Mouse (Mus musculus) forebrain, embryonic 13.5 days (tissue): ENCODE measurements around the gene Tango6. TPM values are rescaled to one million over a fixed set of nuclear protein-coding genes. Genes with fewer than 3 reads are reported as not detected.

Experiments used
- ATAC-seq: fragments of 200-750 bp; cut with Nextera tagmentation; 2 replicates; pipeline ENCODE4 v1.8.0; 2017
- H3K27ac ChIP-seq: fragments of 300-500 bp; sonication (generic); 2 replicates; pipeline ENCODE4 v1.5.1; 2015; ENCODE audit warnings: inconsistent platforms, mild to moderate bottlenecking, moderate library complexity
- H3K27me3 ChIP-seq: fragments of 300-500 bp; sonication (generic); 2 replicates; pipeline ENCODE4 v1.6.1; 2015; ENCODE audit warnings: mild to moderate bottlenecking, inconsistent platforms
- H3K36me3 ChIP-seq: fragments of 300-500 bp; sonication (generic); 2 replicates; pipeline ENCODE4 v1.6.1; 2015; ENCODE audit warnings: mild to moderate bottlenecking, inconsistent platforms; ENCODE audit not compliant: poor library complexity, severe bottlenecking
- H3K4me1 ChIP-seq: fragments of 300-500 bp; sonication (generic); 2 replicates; pipeline ENCODE4 v1.6.1; 2015; ENCODE audit warnings: inconsistent platforms
- H3K4me2 ChIP-seq: fragments of 300-500 bp; sonication (generic); 2 replicates; pipeline ENCODE4 v1.6.1; 2015; ENCODE audit warnings: inconsistent platforms, mild to moderate bottlenecking, moderate library complexity
- H3K4me3 ChIP-seq: fragments of 300-500 bp; sonication (generic); 2 replicates; pipeline ENCODE4 v1.5.1; 2015; ENCODE audit warnings: mild to moderate bottlenecking, inconsistent platforms
- H3K9ac ChIP-seq: fragments of 300-500 bp; sonication (generic); 2 replicates; pipeline ENCODE4 v1.6.1; 2015; ENCODE audit warnings: mild to moderate bottlenecking, inconsistent platforms
- H3K9me3 ChIP-seq: fragments of 300-500 bp; sonication (generic); replicated peaks from 2 replicates; pipeline ENCODE4 v1.6.1; 2016; ENCODE audit warnings: inconsistent platforms
- WGBS: fragments of 180-500 bp; shearing (Covaris S2); methylation state at CpG from one replicate; pipeline ENCODE4 v1.1.7; 2015; 5-methylcytosine and 5-hydroxymethylcytosine counted together
- polyA plus RNA-seq: library from polyadenylated mRNA; unstranded; fragments of >200 nt; fragmentation: Nextera tagmentation; extraction: Ambion mirVana; gene quantifications from 2 replicates; pipeline ENCODE4 v1.2.1, GENCODE M21; 2015

Gene Tango6
- polyA plus RNA-seq, 1 experiment from 2014 or later = 6.0 TPM

GRCm38 (mm10) chr8:106805859-106806258 lies 123.0 kb downstream of the Tango6 start:
- ATAC-seq = no peak
- Histone ChIP-seq H3K4me2 (no peak overlapping the region), H3K27me3 (no peaks in the 10 kb centered on the region), H3K9me3 (peaks cover 6% of the 10 kb centered on the region), H3K36me3 (no peaks in the 10 kb centered on the region), H3K27ac (no peak overlapping the region), H3K9ac (no peak overlapping the region), H3K4me3 (no peak overlapping the region), H3K4me1 (0 out of 2 replicates have a peak, but pooled peaks cover 2% of the 10 kb centered on the region)
- WGBS = 100% methylated on average over 3 of the region's 3 CpGs

- H3K4me3 ChIP-seq = no peak overlapping the region
- no peak overlapping the region for H3K4me2 ChIP-seq
- no peak overlapping the region for H3K27ac ChIP-seq
- no peaks in the 10 kb centered on the region for H3K36me3 ChIP-seq
- no peaks in the 10 kb centered on the region for H3K27me3 ChIP-seq
- H3K9ac ChIP-seq = no peak overlapping the region
- H3K4me1 ChIP-seq = 0 out of 2 replicates have a peak, but pooled peaks cover 2% of the 10 kb centered on the region
- WGBS = 91% methylated on average over 4 of the region's 4 CpGs
- ATAC-seq = no peak
- peaks cover 6% of the 10 kb centered on the region for H3K9me3 ChIP-seq
These were observed 124.6 kb downstream of the Tango6 start for GRCm38 (mm10) chr8:106807461-106807860.

- peaks cover 6% of the 10 kb centered on the region for H3K9me3 ChIP-seq
- no peak overlapping the region for H3K27ac ChIP-seq
- no peak overlapping the region for H3K4me3 ChIP-seq
- H3K36me3 ChIP-seq = no peaks in the 10 kb centered on the region
- H3K4me1 ChIP-seq = 0 out of 2 replicates have a peak, but pooled peaks cover 2% of the 10 kb centered on the region
- no peaks in the 10 kb centered on the region for H3K27me3 ChIP-seq
- no peak for ATAC-seq
- H3K9ac ChIP-seq = no peak overlapping the region
- 45% methylated on average over 9 of the region's 9 CpGs for WGBS
- no peak overlapping the region for H3K4me2 ChIP-seq
These were observed 126.9 kb downstream of the Tango6 start for GRCm38 (mm10) chr8:106809726-106810125.

- Histone ChIP-seq H3K9me3 (peaks cover 5% of the 10 kb centered on the region), H3K4me1 (0 out of 2 replicates have a peak, but pooled peaks cover 2% of the 10 kb centered on the region), H3K36me3 (no peaks in the 10 kb centered on the region), H3K9ac (no peak overlapping the region), H3K4me3 (no peak overlapping the region), H3K27ac (no peak overlapping the region), H3K4me2 (no peak overlapping the region), H3K27me3 (no peaks in the 10 kb centered on the region)
- 77% methylated on average over 7 of the region's 7 CpGs for WGBS
- no peak for ATAC-seq
These were observed 127.5 kb downstream of the Tango6 start for GRCm38 (mm10) chr8:106810406-106810805.

GRCm38 (mm10) chr8:106812560-106812959 lies 129.7 kb downstream of the Tango6 start:
- Histone ChIP-seq H3K36me3 (no peaks in the 10 kb centered on the region), H3K9me3 (no peaks in the 10 kb centered on the region), H3K4me2 (no peak overlapping the region), H3K27me3 (no peaks in the 10 kb centered on the region), H3K4me1 (peaks cover 19% of the 10 kb centered on the region), H3K4me3 (no peak overlapping the region), H3K9ac (no peak overlapping the region), H3K27ac (no peak overlapping the region)
- no peak for ATAC-seq
- 95% methylated on average over 4 of the region's 4 CpGs for WGBS

GRCm38 (mm10) chr8:106816431-106817170 lies 133.7 kb downstream of the Tango6 start:
- Histone ChIP-seq H3K4me1 (peaks cover 21% of the 10 kb centered on the region), H3K9me3 (no peaks in the 10 kb centered on the region), H3K9ac (no peak overlapping the region), H3K36me3 (no peaks in the 10 kb centered on the region), H3K27me3 (no peaks in the 10 kb centered on the region), H3K4me2 (no peak overlapping the region), H3K27ac (peak overlapping the region; percentile 74), H3K4me3 (no peak overlapping the region)
- WGBS = 47% methylated on average over 9 of the region's 9 CpGs
- ATAC-seq = 0 out of 2 replicates have a peak, but pooled peaks have one; percentile 30

GRCm38 (mm10) chr8:106817171-106817545 lies 134.3 kb downstream of the Tango6 start:
- no peak overlapping the region for H3K4me2 ChIP-seq
- H3K9me3 ChIP-seq = no peaks in the 10 kb centered on the region
- 66% methylated on average over 4 of the region's 4 CpGs for WGBS
- H3K27ac ChIP-seq = peak overlapping the region; percentile 27; the same call in 1 of the 2 replicates
- no peak overlapping the region for H3K4me3 ChIP-seq
- peaks cover 21% of the 10 kb centered on the region for H3K4me1 ChIP-seq
- no peaks in the 10 kb centered on the region for H3K27me3 ChIP-seq
- no peak for ATAC-seq
- no peaks in the 10 kb centered on the region; the same call in 1 of the 2 replicates for H3K36me3 ChIP-seq
- no peak overlapping the region for H3K9ac ChIP-seq

GRCm38 (mm10) chr8:106818626-106819515 lies 136.0 kb downstream of the Tango6 start:
- Histone ChIP-seq H3K4me3 (no peak overlapping the region), H3K4me2 (no peak overlapping the region), H3K9ac (no peak overlapping the region), H3K27ac (no peak overlapping the region), H3K36me3 (peaks cover 4% of the 10 kb centered on the region; the same call in 1 of the 2 replicates), H3K9me3 (no peaks in the 10 kb centered on the region), H3K4me1 (peaks cover 21% of the 10 kb centered on the region), H3K27me3 (no peaks in the 10 kb centered on the region)
- ATAC-seq = no peak
- WGBS = 81% methylated on average over 17 of the region's 17 CpGs

GRCm38 (mm10) chr8:106819581-106819980 lies 136.7 kb downstream of the Tango6 start:
- Histone ChIP-seq H3K27ac (no peak overlapping the region), H3K9ac (no peak overlapping the region), H3K4me2 (no peak overlapping the region), H3K27me3 (no peaks in the 10 kb centered on the region), H3K36me3 (peaks cover 4% of the 10 kb centered on the region; the same call in 1 of the 2 replicates), H3K4me3 (no peak overlapping the region), H3K9me3 (no peaks in the 10 kb centered on the region), H3K4me1 (peaks cover 21% of the 10 kb centered on the region)
- no peak for ATAC-seq
- 89% methylated on average over 3 of the region's 3 CpGs for WGBS

- ATAC-seq = no peak
- H3K36me3 ChIP-seq = peaks cover 4% of the 10 kb centered on the region; the same call in 1 of the 2 replicates
These were observed 138.0 kb downstream of the Tango6 start for GRCm38 (mm10) chr8:106820553-106821515.

GRCm38 (mm10) chr8:106828921-106829320 lies 146.1 kb downstream of the Tango6 start:
- ATAC-seq = no peak
- Histone ChIP-seq H3K9me3 (no peaks in the 10 kb centered on the region), H3K4me2 (no peak overlapping the region), H3K4me1 (no peaks in the 10 kb centered on the region), H3K27me3 (no peaks in the 10 kb centered on the region), H3K27ac (no peak overlapping the region), H3K4me3 (no peak overlapping the region), H3K36me3 (no peaks in the 10 kb centered on the region), H3K9ac (no peak overlapping the region)
- 87% methylated on average over 6 of the region's 6 CpGs for WGBS

More at GRCm38 (mm10) chr8:106820553-106821515, 138.0 kb downstream of the Tango6 start:
- Histone ChIP-seq H3K4me1 (peaks cover 21% of the 10 kb centered on the region), H3K27ac (no peak overlapping the region), H3K4me2 (no peak overlapping the region), H3K4me3 (no peak overlapping the region), H3K9ac (no peak overlapping the region), H3K27me3 (no peaks in the 10 kb centered on the region), H3K9me3 (no peaks in the 10 kb centered on the region)
- 87% methylated on average over 14 of the region's 14 CpGs for WGBS
